Mouse (Mus musculus) small intestine, adult 2 months (tissue): ENCODE results near the gene Ess2.

Source experiments
- CTCF ChIP-seq: fragments of 200-500 bp; IDR thresholded peaks from 2 replicates; pipeline ENCODE4 v1.5.1; 2012; ENCODE audit warnings: low read depth, mild to moderate bottlenecking, control low read depth, inconsistent platforms, low read length, moderate library complexity, mixed read lengths; ENCODE audit not compliant: insufficient replicate concordance, insufficient read length; ENCODE audit errors: extremely low read depth
- POLR2A ChIP-seq: fragments of 200-500 bp; IDR thresholded peaks from 2 replicates; pipeline ENCODE4 v1.6.1; 2012; ENCODE audit warnings: low read depth, mild to moderate bottlenecking, control low read depth, inconsistent platforms, low read length, moderate library complexity

DNA sequence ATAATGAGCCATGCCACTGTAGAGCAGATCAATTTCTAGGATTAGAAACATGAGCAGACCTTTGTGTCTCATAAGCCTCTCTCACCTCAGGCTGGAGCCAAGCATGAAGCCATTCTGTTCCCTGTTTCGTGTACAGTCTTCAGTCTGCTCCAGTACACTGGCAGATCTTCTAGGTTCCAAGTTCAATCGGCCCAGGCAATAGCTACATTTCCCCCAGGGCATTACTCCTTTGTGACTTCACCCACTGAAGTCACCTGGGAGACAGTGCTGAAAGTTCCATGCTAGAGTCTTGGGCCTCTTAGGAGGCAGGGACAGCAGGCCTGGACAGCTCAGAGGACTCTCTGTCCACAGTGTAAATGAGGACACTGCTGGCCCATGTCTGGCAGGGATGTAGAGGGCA, 17.2 kb downstream of the Ess2 start, which contains the start of gene Tssk1:
- TF ChIP-seq POLR2A (no peak), CTCF (no peak)
